Mouse (Mus musculus): Measurements from ENCODE around the gene Zbtb16. TPM values are rescaled to one million over a fixed set of nuclear protein-coding genes. Genes with fewer than 3 reads are reported as not detected.

Zbtb16 gene
- polyA plus RNA-seq, 1 experiment from 2014 or later = 1.9 TPM

DNA sequence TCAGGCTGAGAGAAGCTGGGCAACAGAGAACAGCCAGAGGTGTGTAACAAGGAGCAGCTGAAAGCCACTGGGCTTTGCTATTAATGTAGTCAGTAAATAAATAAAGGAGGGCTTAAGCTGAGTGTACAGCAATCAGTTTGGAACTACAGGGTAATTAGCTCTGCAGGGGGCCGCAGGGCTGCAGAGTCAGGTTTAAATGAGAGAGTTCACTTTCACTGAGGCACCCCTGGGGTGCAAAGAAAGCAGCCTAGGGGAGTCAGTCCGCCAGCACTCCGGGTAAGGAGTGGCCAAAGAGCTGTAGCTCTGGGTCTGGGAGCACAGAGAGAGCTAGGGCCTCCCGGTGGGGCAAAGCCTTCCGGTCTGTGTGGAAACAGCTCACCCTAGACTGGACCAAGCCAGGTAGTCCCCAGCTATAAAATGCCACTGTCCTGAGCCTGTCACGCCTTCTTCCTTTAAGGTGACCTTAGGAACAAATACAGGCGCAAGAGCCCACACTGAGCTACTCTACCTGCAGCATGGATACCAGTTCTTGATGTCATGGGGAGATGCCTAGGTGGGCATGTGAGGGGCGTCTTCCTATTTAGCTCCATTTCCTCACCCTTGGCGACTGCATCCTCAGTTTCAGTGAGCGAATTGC, 188.3 kb downstream of the Zbtb16 start:
- no peak overlapping the region for H3K27ac ChIP-seq (ENCODE audit: low read length)

DNA sequence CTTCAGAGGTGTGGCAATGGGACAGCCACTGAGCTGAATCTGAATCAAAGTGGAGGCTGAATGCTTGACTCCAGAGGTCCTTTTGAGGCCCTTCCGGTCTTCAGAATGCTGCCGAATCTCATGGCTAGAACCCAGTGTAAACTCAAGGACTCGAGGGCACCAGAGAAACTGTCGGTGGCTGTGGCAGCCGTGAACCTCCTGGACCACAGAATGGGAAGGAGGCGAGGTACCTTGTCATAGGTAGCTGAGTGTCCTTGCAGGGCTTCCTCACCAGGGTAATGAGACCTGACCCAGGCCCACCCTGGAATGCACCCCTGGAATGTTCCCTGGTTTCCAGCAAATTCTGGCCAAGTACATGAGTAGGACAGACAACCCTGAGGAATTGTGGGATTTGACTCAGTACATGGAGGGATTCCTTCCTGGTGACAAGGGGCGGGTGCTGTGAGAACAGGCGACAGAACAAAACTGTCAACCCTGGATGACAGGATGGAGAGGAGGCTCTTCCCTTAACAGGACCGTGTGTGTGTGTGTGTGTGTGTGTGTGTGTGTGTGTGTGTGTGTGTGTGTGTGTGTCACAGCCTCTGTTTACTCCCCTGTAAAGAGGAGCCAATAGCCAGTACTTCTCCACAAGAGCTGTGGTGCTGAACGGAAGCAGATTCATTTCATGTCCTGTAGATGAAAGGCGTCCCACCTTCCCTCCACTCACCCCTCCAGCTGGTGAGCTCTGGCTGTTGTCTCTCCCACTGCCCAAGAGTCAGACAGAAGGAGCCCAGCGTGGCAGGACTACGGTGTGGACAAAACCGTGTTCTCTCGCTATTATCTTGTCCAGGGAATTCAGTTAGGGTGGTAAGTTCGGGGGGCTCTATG, 189.0 kb downstream of the Zbtb16 start:
- 64% methylated on average over 16 of the region's 16 CpGs for WGBS
- H3K27ac ChIP-seq (ENCODE audit: low read length) = no peak overlapping the region
- no peak overlapping the region for H3K9ac ChIP-seq (ENCODE audit: low read depth, low read length)
- peaks cover 18% of the 10 kb centered on the region for H3K4me1 ChIP-seq (ENCODE audit: control insufficient read depth, insufficient read depth, low read length)
- H3K9me3 ChIP-seq (ENCODE audit: control insufficient read depth, low read length) = peaks cover 5% of the 10 kb centered on the region; the same call in 1 of the 2 replicates
- no peaks in the 10 kb centered on the region for H3K36me3 ChIP-seq (ENCODE audit: control insufficient read depth, insufficient read depth, low read length)
- H3K4me2 ChIP-seq (ENCODE audit: low read depth, low read length) = no peak overlapping the region
- ATAC-seq = no peak
- H3K4me3 ChIP-seq (ENCODE audit: low read length) = no peak overlapping the region
- H3K27me3 ChIP-seq (replicated peaks; ENCODE audit: control insufficient read depth, insufficient read depth, low read length) = 0 out of 2 replicates have a peak, but pooled peaks cover 2% of the 10 kb centered on the region

More for the DNA sequence above, 188.3 kb downstream of the Zbtb16 start:
- peaks cover 18% of the 10 kb centered on the region for H3K4me1 ChIP-seq (ENCODE audit: control insufficient read depth, insufficient read depth, low read length)
- H3K36me3 ChIP-seq (ENCODE audit: control insufficient read depth, insufficient read depth, low read length) = no peaks in the 10 kb centered on the region
- ATAC-seq = no peak
- peaks cover 5% of the 10 kb centered on the region; the same call in 1 of the 2 replicates for H3K9me3 ChIP-seq (ENCODE audit: control insufficient read depth, low read length)
- 48% methylated on average over 10 of the region's 10 CpGs for WGBS
- H3K4me3 ChIP-seq (ENCODE audit: low read length) = no peak overlapping the region
- H3K9ac ChIP-seq (ENCODE audit: low read depth, low read length) = no peak overlapping the region
- 0 out of 2 replicates have a peak, but pooled peaks cover 2% of the 10 kb centered on the region for H3K27me3 ChIP-seq (replicated peaks; ENCODE audit: control insufficient read depth, insufficient read depth, low read length)
- no peak overlapping the region for H3K4me2 ChIP-seq (ENCODE audit: low read depth, low read length)

DNA sequence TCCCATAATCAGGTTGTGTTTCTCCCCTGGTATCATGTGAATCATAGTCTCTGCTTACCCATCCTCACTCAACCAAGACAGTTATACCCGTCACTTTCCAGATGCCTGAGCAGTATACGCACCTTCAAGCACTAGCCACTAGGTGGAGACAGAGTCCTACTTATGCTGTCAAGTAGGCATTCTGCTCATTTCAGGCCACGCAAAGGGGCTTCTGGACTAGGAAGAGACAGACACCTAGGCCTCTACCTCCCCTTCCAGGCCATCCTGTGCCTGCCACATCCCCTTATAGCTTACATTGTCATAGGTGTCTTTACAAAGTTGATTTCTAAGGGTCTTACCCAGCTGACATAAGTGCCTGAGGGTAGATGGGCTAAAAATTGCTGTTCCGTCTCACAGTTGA, 189.8 kb downstream of the Zbtb16 start:
- H3K27ac ChIP-seq (ENCODE audit: low read length) = no peak overlapping the region

DNA sequence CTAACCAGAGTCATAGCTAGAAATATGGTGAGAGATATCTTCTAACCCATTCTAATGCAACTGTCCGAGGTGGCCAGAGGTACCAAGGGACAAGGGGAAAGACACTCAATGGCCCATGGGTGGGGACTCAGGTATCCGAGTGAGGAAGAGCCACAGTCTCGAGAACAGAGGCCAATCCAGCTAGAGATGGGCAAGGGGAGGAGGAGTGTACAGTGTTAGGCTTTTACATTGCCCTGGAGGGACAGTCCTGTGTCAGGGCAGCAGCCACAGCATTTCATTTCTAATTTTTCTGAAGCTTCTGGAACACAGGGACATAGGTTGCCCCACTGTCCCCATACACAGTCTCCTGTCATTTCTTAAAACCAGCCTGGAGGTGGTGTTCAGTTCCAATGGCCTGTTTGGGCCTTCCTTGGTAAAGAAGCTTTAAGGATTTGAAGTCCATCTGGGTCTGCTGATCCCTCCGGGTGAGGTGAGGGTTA, 190.3 kb downstream of the Zbtb16 start:
- H3K27ac ChIP-seq (ENCODE audit: low read length) = no peak overlapping the region
- 0 out of 2 replicates have a peak, but pooled peaks cover 2% of the 10 kb centered on the region for H3K27me3 ChIP-seq (replicated peaks; ENCODE audit: control insufficient read depth, insufficient read depth, low read length)
- H3K9me3 ChIP-seq (ENCODE audit: control insufficient read depth, low read length) = peaks cover 5% of the 10 kb centered on the region; the same call in 1 of the 2 replicates
- 55% methylated on average over 4 of the region's 4 CpGs for WGBS
- H3K36me3 ChIP-seq (ENCODE audit: control insufficient read depth, insufficient read depth, low read length) = no peaks in the 10 kb centered on the region
- no peak overlapping the region for H3K9ac ChIP-seq (ENCODE audit: low read depth, low read length)
- no peak overlapping the region for H3K4me2 ChIP-seq (ENCODE audit: low read depth, low read length)
- no peak for ATAC-seq
- no peak overlapping the region for H3K4me3 ChIP-seq (ENCODE audit: low read length)
- peaks cover 18% of the 10 kb centered on the region for H3K4me1 ChIP-seq (ENCODE audit: control insufficient read depth, insufficient read depth, low read length)

More for the DNA sequence above, 189.8 kb downstream of the Zbtb16 start:
- H3K4me3 ChIP-seq (ENCODE audit: low read length) = no peak overlapping the region
- peaks cover 5% of the 10 kb centered on the region; the same call in 1 of the 2 replicates for H3K9me3 ChIP-seq (ENCODE audit: control insufficient read depth, low read length)
- H3K36me3 ChIP-seq (ENCODE audit: control insufficient read depth, insufficient read depth, low read length) = no peaks in the 10 kb centered on the region
- ATAC-seq = 0 out of 2 replicates have a peak, but pooled peaks have one; percentile 19
- no peak overlapping the region for H3K9ac ChIP-seq (ENCODE audit: low read depth, low read length)
- 0 out of 2 replicates have a peak, but pooled peaks cover 2% of the 10 kb centered on the region for H3K27me3 ChIP-seq (replicated peaks; ENCODE audit: control insufficient read depth, insufficient read depth, low read length)
- H3K4me2 ChIP-seq (ENCODE audit: low read depth, low read length) = no peak overlapping the region
- H3K4me1 ChIP-seq (ENCODE audit: control insufficient read depth, insufficient read depth, low read length) = peaks cover 18% of the 10 kb centered on the region
- 27% methylated on average over 4 of the region's 4 CpGs for WGBS

DNA sequence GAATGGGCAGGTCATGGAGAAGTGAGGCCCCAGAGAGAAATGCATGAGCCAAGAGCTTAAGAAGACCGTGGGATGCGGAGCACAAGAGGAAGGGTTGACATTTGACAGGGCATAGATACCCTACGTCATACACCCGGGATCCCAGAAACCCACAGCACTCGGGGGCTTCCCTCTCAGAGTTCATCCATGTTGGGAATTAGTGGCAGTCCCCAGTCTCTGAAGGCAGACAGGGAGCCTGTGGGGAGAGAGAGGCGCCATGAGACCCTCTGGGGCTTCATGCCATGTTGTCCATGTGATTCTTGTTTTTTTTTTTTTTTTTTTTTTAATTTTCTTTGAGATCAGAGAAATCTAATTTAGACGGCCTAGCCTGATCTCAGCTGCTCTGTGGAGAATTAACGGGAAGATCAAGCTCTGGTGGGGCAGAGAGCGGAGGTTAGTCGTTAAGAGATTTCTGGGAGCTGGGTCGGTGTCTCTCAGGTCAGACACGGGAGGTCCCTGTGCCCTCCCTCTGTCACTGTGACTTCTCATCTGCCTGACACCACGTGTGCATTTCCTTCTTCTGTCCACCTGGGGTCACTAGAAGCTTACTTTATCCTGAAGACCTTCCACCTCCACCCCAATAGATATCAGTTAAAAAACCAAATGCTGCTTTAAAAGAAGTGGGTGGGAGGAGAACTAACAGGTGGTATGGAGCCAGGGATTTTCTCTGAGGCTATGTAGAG, 190.9 kb downstream of the Zbtb16 start:
- Histone ChIP-seq H3K27ac (ENCODE audit: low read length) (no peak overlapping the region), H3K27me3 (replicated peaks; ENCODE audit: control insufficient read depth, insufficient read depth, low read length) (0 out of 2 replicates have a peak, but pooled peaks cover 2% of the 10 kb centered on the region), H3K4me2 (ENCODE audit: low read depth, low read length) (no peak overlapping the region), H3K36me3 (ENCODE audit: control insufficient read depth, insufficient read depth, low read length) (no peaks in the 10 kb centered on the region), H3K9me3 (ENCODE audit: control insufficient read depth, low read length) (peaks cover 5% of the 10 kb centered on the region; the same call in 1 of the 2 replicates), H3K9ac (ENCODE audit: low read depth, low read length) (no peak overlapping the region), H3K4me1 (ENCODE audit: control insufficient read depth, insufficient read depth, low read length) (peaks cover 18% of the 10 kb centered on the region), H3K4me3 (ENCODE audit: low read length) (no peak overlapping the region)
- no peak for ATAC-seq
- 46% methylated on average over 13 of the region's 13 CpGs for WGBS

DNA sequence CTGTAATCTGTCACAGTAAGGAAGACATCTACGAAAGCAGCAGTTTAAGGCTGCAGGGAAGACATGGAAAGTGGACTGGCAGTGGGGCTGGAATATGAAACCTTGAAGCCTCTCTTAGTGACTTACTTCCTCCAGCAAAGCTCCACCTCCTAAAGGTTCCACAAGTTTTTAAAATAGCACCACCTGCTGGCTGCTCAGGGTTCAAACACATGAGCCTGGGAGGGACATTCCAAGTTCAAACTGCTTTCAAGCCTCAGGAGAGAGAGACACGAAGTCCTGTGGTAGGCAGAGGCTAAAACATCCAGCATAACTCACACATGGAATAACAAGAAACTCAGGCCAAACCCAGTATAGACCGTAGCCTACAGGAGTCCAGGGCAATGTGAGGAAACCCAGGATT, 191.6 kb downstream of the Zbtb16 start:
- no peak overlapping the region for H3K4me2 ChIP-seq (ENCODE audit: low read depth, low read length)
- H3K4me3 ChIP-seq (ENCODE audit: low read length) = no peak overlapping the region
- H3K9me3 ChIP-seq (ENCODE audit: control insufficient read depth, low read length) = peaks cover 5% of the 10 kb centered on the region; the same call in 1 of the 2 replicates
- ATAC-seq = no peak
- 0 out of 2 replicates have a peak, but pooled peaks cover 2% of the 10 kb centered on the region for H3K27me3 ChIP-seq (replicated peaks; ENCODE audit: control insufficient read depth, insufficient read depth, low read length)
- WGBS = 82% methylated on average over 3 of the region's 3 CpGs
- H3K4me1 ChIP-seq (ENCODE audit: control insufficient read depth, insufficient read depth, low read length) = peaks cover 12% of the 10 kb centered on the region
- H3K36me3 ChIP-seq (ENCODE audit: control insufficient read depth, insufficient read depth, low read length) = no peaks in the 10 kb centered on the region
- no peak overlapping the region for H3K9ac ChIP-seq (ENCODE audit: low read depth, low read length)
- H3K27ac ChIP-seq (ENCODE audit: low read length) = no peak overlapping the region

DNA sequence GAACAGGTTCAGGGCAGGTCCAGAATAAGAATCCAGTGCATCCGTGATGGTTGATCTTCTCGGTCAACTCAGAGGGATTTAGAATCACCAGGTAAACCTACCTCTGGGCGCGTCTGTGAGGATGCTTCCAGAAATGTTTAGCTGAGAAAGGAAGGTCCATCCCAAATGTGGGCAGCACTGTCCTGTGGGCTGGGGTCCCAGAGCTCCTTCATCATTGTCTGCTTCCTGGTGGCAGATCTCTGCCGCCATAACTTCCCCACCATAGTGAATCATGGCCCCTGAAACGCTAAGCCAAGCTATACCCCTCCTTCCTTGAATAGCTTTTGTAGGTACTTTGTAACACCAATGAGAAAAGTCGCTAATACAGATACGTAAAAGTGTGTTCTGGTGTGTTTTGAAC, 194.4 kb downstream of the Zbtb16 start:
- Histone ChIP-seq H3K4me2 (ENCODE audit: low read depth, low read length) (no peak overlapping the region), H3K27ac (ENCODE audit: low read length) (no peak overlapping the region), H3K27me3 (replicated peaks; ENCODE audit: control insufficient read depth, insufficient read depth, low read length) (no peaks in the 10 kb centered on the region), H3K36me3 (ENCODE audit: control insufficient read depth, insufficient read depth, low read length) (no peaks in the 10 kb centered on the region), H3K9ac (ENCODE audit: low read depth, low read length) (no peak overlapping the region), H3K9me3 (ENCODE audit: control insufficient read depth, low read length) (peaks cover 5% of the 10 kb centered on the region; the same call in 1 of the 2 replicates), H3K4me1 (ENCODE audit: control insufficient read depth, insufficient read depth, low read length) (no peaks in the 10 kb centered on the region), H3K4me3 (ENCODE audit: low read length) (no peak overlapping the region)
- no peak for ATAC-seq
- 92% methylated on average over 8 of the region's 8 CpGs for WGBS

DNA sequence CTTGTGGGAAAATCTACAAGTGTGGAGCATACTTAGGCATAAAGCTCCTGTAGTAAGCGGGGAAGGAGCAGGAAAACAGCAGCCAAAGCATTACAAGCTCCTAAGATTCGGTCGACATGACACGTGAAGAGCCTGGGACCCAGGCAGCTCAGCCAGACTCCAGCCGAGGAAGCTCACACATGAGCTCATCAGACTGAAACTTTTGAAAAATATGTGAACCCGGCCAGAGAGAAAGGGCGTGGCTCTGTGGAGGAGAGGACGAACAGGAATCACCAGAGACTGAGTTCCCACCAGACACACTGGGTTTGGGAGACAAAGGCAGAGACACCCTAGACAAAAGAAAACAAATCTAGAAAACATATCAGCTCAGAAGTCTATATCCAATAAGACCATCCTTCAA, 195.1 kb downstream of the Zbtb16 start:
- no peak for ATAC-seq

More for the DNA sequence above, 195.1 kb downstream of the Zbtb16 start:
- no peaks in the 10 kb centered on the region for H3K4me1 ChIP-seq (ENCODE audit: control insufficient read depth, insufficient read depth, low read length)
- no peak overlapping the region for H3K9ac ChIP-seq (ENCODE audit: low read depth, low read length)
- H3K4me2 ChIP-seq (ENCODE audit: low read depth, low read length) = no peak overlapping the region
- no peak overlapping the region for H3K27ac ChIP-seq (ENCODE audit: low read length)
- no peak overlapping the region for H3K4me3 ChIP-seq (ENCODE audit: low read length)
- H3K27me3 ChIP-seq (replicated peaks; ENCODE audit: control insufficient read depth, insufficient read depth, low read length) = no peaks in the 10 kb centered on the region
- H3K36me3 ChIP-seq (ENCODE audit: control insufficient read depth, insufficient read depth, low read length) = no peaks in the 10 kb centered on the region
- peaks cover 5% of the 10 kb centered on the region; the same call in 1 of the 2 replicates for H3K9me3 ChIP-seq (ENCODE audit: control insufficient read depth, low read length)
- 69% methylated on average over 8 of the region's 8 CpGs for WGBS
